Mouse (Mus musculus) MEL (cell line): ENCODE data around the gene Rap1b. TPM values are rescaled to one million over a fixed set of nuclear protein-coding genes. Genes with fewer than 3 reads are reported as not detected.
A peak's percentile ranks its signal among the peaks of the same experiment; 100 is the strongest.

ENCODE experiments used
- DNase-seq: peaks from one replicate; pipeline ENCODE4 v3.0.0; 2011; ENCODE audit warnings: low read depth, low spot score
- H3K27ac ChIP-seq: 2 replicates; pipeline ENCODE4 v1.5.1; 2012; ENCODE audit warnings: low read depth, mild to moderate bottlenecking, control low read depth, low read length, moderate library complexity; ENCODE audit not compliant: control insufficient read depth
- H3K27me3 ChIP-seq, 2 experiments: fragments of 150-350 bp in 1 of 2; sonication (generic) in 1 of 2; 2 replicates each; pipeline ENCODE4 v1.6.1; 2012; ENCODE audit warnings: low read length in 2 of 2, mild to moderate bottlenecking in 2 of 2, improper control_type of control experiment in 1 of 2, moderate library complexity in 1 of 2; ENCODE audit not compliant: insufficient read depth in 2 of 2, control insufficient read depth in 1 of 2
- H3K36me3 ChIP-seq, 2 experiments: 2 replicates each; pipeline ENCODE4 v1.6.1; 2012 to 2014; ENCODE audit warnings: low read length in 2 of 2, improper control_type of control experiment in 1 of 2, inconsistent platforms in 1 of 2, mild to moderate bottlenecking in 1 of 2; ENCODE audit not compliant: insufficient read depth in 2 of 2, control insufficient read depth in 1 of 2
- H3K4me1 ChIP-seq, 2 experiments: fragments of 150-350 bp in 1 of 2; sonication (generic) in 1 of 2; 2 replicates each; pipeline ENCODE4 v1.6.1; 2012; ENCODE audit warnings: low read length in 2 of 2, improper control_type of control experiment in 1 of 2, mild to moderate bottlenecking in 1 of 2; ENCODE audit not compliant: insufficient read depth in 2 of 2, control insufficient read depth in 1 of 2
- H3K4me3 ChIP-seq, 2 experiments: fragments of 150-350 bp in 1 of 2; sonication (generic) in 1 of 2; 2 replicates each; pipeline ENCODE4 v1.5.1; 2012; ENCODE audit warnings: low read depth in 2 of 2, low read length in 2 of 2, mild to moderate bottlenecking in 2 of 2, moderate library complexity in 2 of 2, control low read depth in 1 of 2, improper control_type of control experiment in 1 of 2; ENCODE audit not compliant: control insufficient read depth in 1 of 2, insufficient read depth in 1 of 2
- H3K79me2 ChIP-seq: 2 replicates; pipeline ENCODE4 v1.6.1; 2012; ENCODE audit warnings: mild to moderate bottlenecking, low read length, moderate library complexity; ENCODE audit not compliant: control insufficient read depth, poor library complexity, insufficient read depth
- H3K9ac ChIP-seq: 2 replicates; pipeline ENCODE4 v1.6.1; 2012; ENCODE audit warnings: low read depth, mild to moderate bottlenecking, control low read depth, low read length, moderate library complexity; ENCODE audit not compliant: control insufficient read depth, poor library complexity, severe bottlenecking
- H3K9me3 ChIP-seq: fragments of 150-350 bp; sonication (generic); replicated peaks from 2 replicates; pipeline ENCODE4 v1.6.1; 2012; ENCODE audit warnings: mild to moderate bottlenecking, low read length, improper control_type of control experiment, moderate library complexity; ENCODE audit not compliant: insufficient read depth
- CHD1 ChIP-seq: IDR thresholded peaks from 2 replicates; pipeline ENCODE4 v1.6.1; 2012; ENCODE audit warnings: low read depth, mild to moderate bottlenecking, inconsistent platforms, low read length, improper control_type of control experiment
- CHD2 ChIP-seq: IDR thresholded peaks from 2 replicates; pipeline ENCODE4 v1.6.1; 2011; ENCODE audit warnings: low read length, improper control_type of control experiment
- E2F4 ChIP-seq: IDR thresholded peaks from 2 replicates; pipeline ENCODE4 v1.6.1; 2011; ENCODE audit warnings: low read depth, low read length, improper control_type of control experiment, borderline replicate concordance
- ELF1 ChIP-seq: IDR thresholded peaks from 2 replicates; pipeline ENCODE4 v1.6.1; 2014; ENCODE audit warnings: low read depth, mild to moderate bottlenecking, inconsistent platforms, low read length, improper control_type of control experiment, moderate library complexity
- EP300 ChIP-seq, 2 experiments: IDR thresholded peaks; 2 replicates each; pipeline ENCODE4 v1.6.1; 2011; ENCODE audit warnings: improper control_type of control experiment in 2 of 2, low read length in 2 of 2, low read depth in 1 of 2, mild to moderate bottlenecking in 1 of 2
- GABPA ChIP-seq: IDR thresholded peaks from 2 replicates; pipeline ENCODE4 v1.6.1; 2012; ENCODE audit warnings: low read depth, mild to moderate bottlenecking, inconsistent platforms, low read length, improper control_type of control experiment, moderate library complexity
- GATA1 ChIP-seq: IDR thresholded peaks from 2 replicates; pipeline ENCODE4 v1.6.1; 2011; ENCODE audit warnings: low read depth, low read length, improper control_type of control experiment
- KAT2A ChIP-seq: conservative IDR thresholded peaks from 2 replicates; pipeline ENCODE4 v1.6.1; 2012; ENCODE audit warnings: low read depth, low read length, improper control_type of control experiment, inconsistent platforms
- MAX ChIP-seq: IDR thresholded peaks from 2 replicates; pipeline ENCODE4 v1.6.1; 2011; ENCODE audit warnings: low read length, improper control_type of control experiment
- MAZ ChIP-seq: IDR thresholded peaks from 2 replicates; pipeline ENCODE4 v1.6.1; 2012; ENCODE audit warnings: low read depth, mild to moderate bottlenecking, inconsistent platforms, low read length, improper control_type of control experiment
- MEF2A ChIP-seq: IDR thresholded peaks from 2 replicates; pipeline ENCODE4 v1.6.1; 2014; ENCODE audit warnings: low read depth, mild to moderate bottlenecking, inconsistent platforms, low read length, improper control_type of control experiment; ENCODE audit not compliant: poor library complexity, insufficient replicate concordance, severe bottlenecking; ENCODE audit errors: extremely low read depth
- MXI1 ChIP-seq: IDR thresholded peaks from 2 replicates; pipeline ENCODE4 v1.6.1; 2011; ENCODE audit warnings: mild to moderate bottlenecking, low read depth, low read length, improper control_type of control experiment
- MYB ChIP-seq: IDR thresholded peaks from 2 replicates; pipeline ENCODE4 v1.6.1; 2011; ENCODE audit warnings: mild to moderate bottlenecking, low read depth, low read length, improper control_type of control experiment
- MYC ChIP-seq: IDR thresholded peaks from 2 replicates; pipeline ENCODE4 v1.6.1; 2011; ENCODE audit warnings: low read depth, mild to moderate bottlenecking, low read length, improper control_type of control experiment, moderate library complexity
- RCOR1 ChIP-seq: IDR thresholded peaks from 2 replicates; pipeline ENCODE4 v1.6.1; 2012; ENCODE audit warnings: low read depth, mild to moderate bottlenecking, inconsistent platforms, low read length, improper control_type of control experiment
- SIN3A ChIP-seq: IDR thresholded peaks from 2 replicates; pipeline ENCODE4 v1.6.1; 2012; ENCODE audit warnings: low read length, improper control_type of control experiment, inconsistent platforms
- SMC3 ChIP-seq: IDR thresholded peaks from 2 replicates; pipeline ENCODE4 v1.6.1; 2011; ENCODE audit warnings: low read depth, low read length, improper control_type of control experiment
- TAL1 ChIP-seq: IDR thresholded peaks from 2 replicates; pipeline ENCODE4 v1.6.1; 2012; ENCODE audit warnings: mild to moderate bottlenecking, inconsistent platforms, low read length, moderate library complexity, mixed read lengths
- TBP ChIP-seq: IDR thresholded peaks from 2 replicates; pipeline ENCODE4 v1.8.0; 2011; ENCODE audit warnings: low read depth, low read length, improper control_type of control experiment
- TCF12 ChIP-seq: IDR thresholded peaks from 2 replicates; pipeline ENCODE4 v1.6.1; 2014; ENCODE audit warnings: low read depth, mild to moderate bottlenecking, inconsistent platforms, low read length, improper control_type of control experiment, moderate library complexity
- UBTF ChIP-seq: IDR thresholded peaks from 2 replicates; pipeline ENCODE4 v1.6.1; 2012; ENCODE audit warnings: low read depth, mild to moderate bottlenecking, inconsistent platforms, low read length, improper control_type of control experiment, moderate library complexity, borderline replicate concordance; ENCODE audit not compliant: insufficient read depth
- USF2 ChIP-seq, 2 experiments: IDR thresholded peaks; 2 replicates each; pipeline ENCODE4 v1.6.1; 2011 to 2012; ENCODE audit warnings: improper control_type of control experiment in 2 of 2, low read length in 2 of 2, borderline replicate concordance in 1 of 2, inconsistent platforms in 1 of 2, low read depth in 1 of 2, mild to moderate bottlenecking in 1 of 2; ENCODE audit not compliant: insufficient read depth in 1 of 2
- ZC3H11A ChIP-seq: IDR thresholded peaks from 2 replicates; pipeline ENCODE4 v1.6.1; 2012; ENCODE audit warnings: low read depth, mild to moderate bottlenecking, inconsistent platforms, low read length, improper control_type of control experiment
- ZMIZ1 ChIP-seq: IDR thresholded peaks from 2 replicates; pipeline ENCODE4 v1.6.1; 2012; ENCODE audit warnings: low read depth, mild to moderate bottlenecking, inconsistent platforms, low read length, improper control_type of control experiment, moderate library complexity
- ZNF384 ChIP-seq: IDR thresholded peaks from 2 replicates; pipeline ENCODE4 v1.6.1; 2012; ENCODE audit warnings: low read depth, mild to moderate bottlenecking, inconsistent platforms, low read length, improper control_type of control experiment
- polyA plus RNA-seq, 2 experiments: library from polyadenylated mRNA; stranded (reverse) in 1 of 2; unstranded in 1 of 2; fragments of >175 nt in 1 of 2; fragments of >200 nt in 1 of 2; gene quantifications; 2 replicates each; pipeline versions ENCODE4 v1.2.1 to v1.2.4; 2012; ENCODE audit warnings: low replicate concordance in 2 of 2, low read depth in 1 of 2; ENCODE audit not compliant: insufficient read length in 2 of 2, insufficient read depth in 1 of 2, missing spikeins in 1 of 2
- total RNA-seq: library from RNA; depleted of rRNA; stranded (reverse); fragments of 300-350 nt; gene quantifications from 2 replicates; pipeline ENCODE4 v1.2.3, GENCODE M21; 2012

Gene Rap1b
- total and polyA plus RNA-seq, 3 experiments, result 42.3 to 89.1 (median 83.3) TPM

DNA sequence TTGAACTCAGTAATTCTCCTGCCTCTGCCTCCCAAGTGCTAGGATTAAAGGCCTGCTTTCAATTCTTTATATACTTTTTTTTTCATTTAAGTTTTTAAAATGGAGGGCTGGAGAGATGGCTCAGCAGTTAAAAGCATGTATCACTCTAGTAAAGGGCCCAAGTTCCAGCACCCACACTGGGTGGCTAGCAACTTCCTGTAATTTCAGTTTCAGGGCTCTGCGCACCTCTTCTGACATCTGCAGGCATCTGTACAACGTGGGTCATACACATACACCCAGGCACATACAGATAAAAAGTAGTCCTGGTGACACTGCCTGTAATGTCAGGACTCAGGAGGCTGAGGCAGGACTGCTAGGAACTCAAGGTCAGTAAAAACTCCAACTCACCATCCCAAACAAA is 9.5 kb downstream of the Rap1b start:
- Histone ChIP-seq H3K9ac (no peak overlapping the region), H3K36me3 (peaks cover 0 to 18% of the 10 kb centered on the region in 2 experiments; a peak in 3 of 4 replicates), H3K27me3 (no peaks in the 10 kb centered on the region), H3K4me1 (peaks cover 6 to 8% of the 10 kb centered on the region in 2 experiments), H3K79me2 (peaks cover 86% of the 10 kb centered on the region), H3K27ac (no peak overlapping the region), H3K9me3 (no peaks in the 10 kb centered on the region), H3K4me3 (no peak overlapping the region)
- peak; percentile 68 for DNase-seq
- TF ChIP-seq ZMIZ1, result no peak
- no peak for TF ChIP-seq UBTF
- no peak for TF ChIP-seq USF2 (IDR thresholded peaks at IDR 0.05; ENCODE audit: borderline replicate concordance in 1 of 2, insufficient read depth in 1 of 2, low read depth in 1 of 2, low read length in 2 of 2)
- no peak for TF ChIP-seq CHD1
- no peak for TF ChIP-seq TAL1
- TF ChIP-seq SIN3A, result peak; percentile 78; the same call in 1 of the 2 replicates
- no peak for TF ChIP-seq GABPA
- no peak for TF ChIP-seq MEF2A
- TF ChIP-seq GATA1, result no peak
- no peak for TF ChIP-seq TCF12
- TF ChIP-seq SMC3, result no peak
- peak; percentile 74 for TF ChIP-seq MXI1

- no peak for TF ChIP-seq USF2 (IDR thresholded peaks at IDR 0.05; ENCODE audit: borderline replicate concordance in 1 of 2, insufficient read depth in 1 of 2, low read depth in 1 of 2, low read length in 2 of 2)
- no peak for TF ChIP-seq SIN3A
- TF ChIP-seq ZC3H11A, result no peak
- no peak for TF ChIP-seq ELF1
- no peak for TF ChIP-seq KAT2A
- TF ChIP-seq SMC3, result no peak
- TF ChIP-seq TBP, result no peak
- TF ChIP-seq UBTF, result no peak
- no peak for TF ChIP-seq RCOR1
- no peak for TF ChIP-seq CHD2
- TF ChIP-seq E2F4, result no peak
- no peak for TF ChIP-seq MAX
- no peak for TF ChIP-seq MYC
- no peak for TF ChIP-seq ZNF384
- no peak for TF ChIP-seq MYB
- no peak for TF ChIP-seq MAZ
- no peak for TF ChIP-seq EP300 (IDR thresholded peaks at IDR 0.05; ENCODE audit: low read depth in 1 of 2, low read length in 2 of 2)
- peaks cover 0 to 3% of the 10 kb centered on the region in 2 experiments; a peak in 3 of 4 replicates for H3K4me1 ChIP-seq
Measured at GRCm38 (mm10) chr10:117835453-117835852, 10.4 kb downstream of the Rap1b start.

More at GRCm38 (mm10) chr10:117835453-117835852, 10.4 kb downstream of the Rap1b start:
- Histone ChIP-seq H3K9ac (no peak overlapping the region), H3K36me3 (peaks cover 0 to 18% of the 10 kb centered on the region in 2 experiments; a peak in 3 of 4 replicates), H3K4me3 (no peak overlapping the region), H3K79me2 (peaks cover 87% of the 10 kb centered on the region), H3K9me3 (no peaks in the 10 kb centered on the region), H3K27ac (no peak overlapping the region), H3K27me3 (no peaks in the 10 kb centered on the region)
- DNase-seq, result no peak
